Mouse (Mus musculus) ovary, adult 2 months (tissue): ENCODE data around the gene Itfg2. TPM values are rescaled to one million over a fixed set of nuclear protein-coding genes. Genes with fewer than 3 reads are reported as not detected.

ENCODE experiments used
- polyA plus RNA-seq: library from polyadenylated mRNA; depleted of rRNA; stranded (reverse); fragments of >200 nt; gene quantifications from 2 replicates; pipeline ENCODE4 v1.2.3, GENCODE M21; 2012; rRNA removed

Gene Itfg2
- 25.7 and 39.0 TPM in 2 replicates for polyA plus RNA-seq

GRCm38 (mm10) chr6:128424269-128425019, at the start of gene Itfg2:
Gene Itfg2 (minus strand): TSS chr6:128424931.

GRCm38 (mm10) chr6:128438317-128438870, 13.7 kb upstream of the Itfg2 start, which contains the start of gene Fkbp4:
Gene Fkbp4 (minus strand): TSS chr6:128438677.

GRCm38 (mm10) chr6:128398996-128399395, 25.7 kb downstream of the Itfg2 start, which contains the start of gene Nrip2:
Gene Nrip2 (plus strand): TSS chr6:128399296.

GRCm38 (mm10) chr6:128375192-128375591, 49.5 kb downstream of the Itfg2 start, which contains the start of the genes Tex52 and Gm44596:
Gene Tex52 (plus strand): TSS chr6:128375456.
Gene Gm44596 (plus strand): TSS chr6:128375503.

GRCm38 (mm10) chr6:128362381-128363006, 62.2 kb downstream of the Itfg2 start, which contains the start of the genes Rhno1 and Foxm1:
Gene Rhno1 (minus strand): TSS chr6:128362911.
Gene Foxm1 (plus strand): TSS chr6:128362967.

Other genes starting within 250 kb of the Itfg2 start
- 1.0 and 2.4 TPM in 2 replicates for gene Tead4, start 124.1 kb downstream of the Itfg2 start, polyA plus RNA-seq
- 33.6 and 35.2 TPM in 2 replicates for gene Tulp3, start 69.1 kb downstream of the Itfg2 start, polyA plus RNA-seq
- 8.8 and 14.3 TPM in 2 replicates for gene Rhno1, start 62.0 kb downstream of the Itfg2 start, polyA plus RNA-seq
- gene Foxm1, start 62.0 kb downstream of the Itfg2 start, polyA plus RNA-seq = 16.4 and 22.9 TPM in 2 replicates
- 0.17 TPM in 1 of 2 replicates, not detected in the other for gene Tex52, start 49.5 kb downstream of the Itfg2 start, polyA plus RNA-seq
- not detected in 2 replicates for gene Gm44596, start 49.4 kb downstream of the Itfg2 start, polyA plus RNA-seq
- gene Nrip2, start 25.6 kb downstream of the Itfg2 start, polyA plus RNA-seq = 10.1 and 10.4 TPM in 2 replicates
- 216 and 278 TPM in 2 replicates for gene Fkbp4, start 13.7 kb upstream of the Itfg2 start, polyA plus RNA-seq
- gene Pzp, start 101.8 kb upstream of the Itfg2 start, polyA plus RNA-seq = 0.26 and 0.50 TPM in 2 replicates
- gene A2ml1, start 156.7 kb upstream of the Itfg2 start, polyA plus RNA-seq = 47.6 and 72.5 TPM in 2 replicates
- 0.81 and 1.1 TPM in 2 replicates for gene Klrb1a, start 198.6 kb upstream of the Itfg2 start, polyA plus RNA-seq
- 0.22 TPM in 1 of 2 replicates, not detected in the other for gene Clec2h, start 237.5 kb upstream of the Itfg2 start, polyA plus RNA-seq